Mouse (Mus musculus) heart, adult 9 months (tissue): ENCODE measurements around the gene Olfr1269.

Experiments
- DNase-seq, 2 experiments: peaks; one replicate each; pipeline ENCODE4 v3.0.0; 2022; ENCODE audit warnings: low spot score in 2 of 2

Olfr1269 gene

DNA sequence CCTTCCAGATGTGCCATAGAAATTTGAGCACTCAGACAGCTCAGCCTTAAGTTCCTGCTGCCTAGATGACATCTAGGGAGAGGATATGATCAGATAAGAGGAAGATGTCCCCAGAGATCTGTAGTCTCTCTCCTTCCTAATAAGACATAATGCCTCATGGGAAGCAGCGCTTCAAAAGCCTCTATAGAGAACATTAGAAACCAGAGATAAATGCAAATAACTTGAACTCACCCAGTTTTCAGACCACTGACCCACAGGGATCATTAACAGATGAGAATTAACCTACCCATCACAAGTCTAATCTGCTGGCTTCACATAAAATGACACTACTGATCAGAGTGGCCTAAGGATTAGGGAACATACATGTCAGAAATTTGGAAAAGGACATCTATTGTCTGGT, at the start of gene Olfr1269:
Gene Olfr1269 (minus strand): TSS at position 101 of the 400 bp plus-strand sequence.
- DNase-seq, result no peak

DNA sequence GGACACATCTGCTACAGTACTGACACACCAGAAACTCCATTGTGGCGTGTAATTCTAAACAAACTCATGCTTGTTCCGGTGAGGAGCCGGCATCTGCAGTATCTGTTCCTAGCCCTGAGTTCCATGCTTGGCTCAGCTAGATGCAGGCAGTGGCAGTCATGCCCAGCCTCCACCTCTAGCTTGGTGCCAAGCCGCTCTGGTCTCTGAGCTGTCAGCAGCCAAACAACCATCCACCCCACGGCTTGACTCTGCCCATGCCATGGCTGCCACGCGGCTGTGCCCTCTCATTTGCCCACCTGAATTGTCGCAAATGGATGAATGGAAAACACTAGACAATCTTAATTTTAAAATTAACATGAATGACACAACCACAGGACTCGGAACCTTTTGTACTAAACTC, 32.7 kb upstream of the Olfr1269 start:
- no peak for DNase-seq

DNA sequence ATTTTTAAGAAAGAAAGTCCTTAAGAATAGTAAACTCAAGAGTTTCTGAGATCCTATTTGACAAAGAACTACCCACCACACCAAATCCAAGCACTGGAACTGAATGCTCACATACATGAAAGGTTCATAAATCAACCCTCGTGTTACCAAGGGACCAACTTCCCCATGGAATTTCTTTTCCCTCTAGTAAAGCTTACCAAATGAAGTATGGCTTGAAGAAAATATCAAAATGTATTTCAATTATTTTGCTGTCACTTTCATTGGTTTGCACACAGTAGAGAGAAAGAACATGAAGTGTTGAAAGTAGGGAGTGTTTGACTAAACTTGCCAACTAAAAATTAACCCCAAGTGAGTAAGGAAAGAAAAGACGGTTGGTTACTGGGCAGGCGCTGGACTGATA, 31.8 kb upstream of the Olfr1269 start, which contains the start of gene Olfr1270:
Gene Olfr1270 (minus strand): TSS at position 101 of the 400 bp plus-strand sequence.
- DNase-seq, result no peak

DNA sequence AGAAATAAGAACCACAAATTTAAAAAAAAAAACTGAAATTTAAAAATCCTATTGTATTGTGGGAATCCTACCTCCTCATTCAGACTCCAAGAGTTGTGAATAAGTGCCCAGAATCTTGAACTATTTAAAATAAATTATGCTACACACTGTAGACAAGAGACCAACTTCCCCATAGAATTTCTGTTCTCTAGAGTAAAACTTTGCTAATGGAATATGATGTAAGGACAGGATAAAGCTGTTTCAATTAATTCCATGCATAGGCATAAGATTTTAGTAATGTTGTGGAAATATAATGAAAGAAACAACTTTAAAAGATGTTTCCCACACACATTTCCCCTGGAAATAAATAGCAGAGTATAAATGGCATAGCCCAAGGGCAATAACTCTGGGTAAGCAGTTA, 21.0 kb upstream of the Olfr1269 start, which contains the start of gene Olfr32:
Gene Olfr32 (minus strand): TSS at position 101 of the 400 bp plus-strand sequence.
- DNase-seq, result no peak

DNA sequence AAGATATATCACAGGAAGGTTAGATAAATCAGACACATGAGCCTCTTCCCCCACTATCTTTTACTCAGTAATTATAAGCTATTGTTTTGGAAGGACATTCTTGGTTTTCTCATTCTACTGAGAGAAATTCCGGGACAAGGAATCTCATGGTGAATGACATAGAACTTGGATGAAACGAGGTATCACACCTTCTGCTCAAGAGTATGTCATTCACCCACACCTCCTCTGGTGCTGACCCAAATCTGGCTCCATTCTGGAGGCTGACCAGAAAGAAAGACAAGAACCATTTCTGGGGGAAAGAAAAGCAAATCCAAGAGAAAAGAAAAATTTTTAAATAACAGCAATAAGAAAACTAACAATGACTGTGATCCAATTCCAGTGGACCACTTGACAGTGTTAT, 51.1 kb downstream of the Olfr1269 start:
- DNase-seq, result no peak
